Mouse (Mus musculus) midbrain, embryonic 13.5 days (tissue): ENCODE measurements at regions not wholly inside any gene's neighbourhood (a gene's known extent, or its start where the extent isn't known, plus 50 kb on each side); places are given as distances from the start of the nearest gene placed in this dataset.
"Not testable (repeated sequence)": the region's sequence is repeated elsewhere in the genome, so short reads cannot be mapped to it uniquely, and the experiment has no call there.

Experiments
- ATAC-seq: fragments of 200-750 bp; cut with Nextera tagmentation; 2 replicates; pipeline ENCODE4 v1.8.0; 2017; ENCODE audit warnings: mild to moderate bottlenecking, moderate TSS enrichment, moderate library complexity
- H3K27ac ChIP-seq: fragments of 300-500 bp; sonication (generic); 2 replicates; pipeline ENCODE4 v1.5.1; 2015; ENCODE audit warnings: inconsistent platforms, mild to moderate bottlenecking, moderate library complexity
- H3K27me3 ChIP-seq: fragments of 300-500 bp; sonication (generic); 2 replicates; pipeline ENCODE4 v1.6.1; 2015; ENCODE audit warnings: mild to moderate bottlenecking, inconsistent platforms
- H3K36me3 ChIP-seq: fragments of 300-500 bp; sonication (generic); 2 replicates; pipeline ENCODE4 v1.6.1; 2015; ENCODE audit warnings: mild to moderate bottlenecking, inconsistent platforms
- H3K4me1 ChIP-seq: fragments of 300-500 bp; sonication (generic); replicated peaks from 2 replicates; pipeline ENCODE4 v1.6.1; 2015; ENCODE audit warnings: inconsistent platforms
- H3K4me2 ChIP-seq: fragments of 300-500 bp; sonication (generic); replicated peaks from 2 replicates; pipeline ENCODE4 v1.6.1; 2015; ENCODE audit warnings: moderate library complexity, mild to moderate bottlenecking, inconsistent platforms
- H3K4me3 ChIP-seq: fragments of 300-500 bp; sonication (generic); replicated peaks from 2 replicates; pipeline ENCODE4 v1.5.1; 2015; ENCODE audit warnings: mild to moderate bottlenecking, inconsistent platforms
- H3K9ac ChIP-seq: fragments of 300-500 bp; sonication (generic); replicated peaks from 2 replicates; pipeline ENCODE4 v1.6.1; 2015; ENCODE audit warnings: mild to moderate bottlenecking, inconsistent platforms
- H3K9me3 ChIP-seq: fragments of 300-500 bp; sonication (generic); 2 replicates; pipeline ENCODE4 v1.6.1; 2016; ENCODE audit warnings: mild to moderate bottlenecking, inconsistent platforms
- WGBS: fragments of 180-500 bp; shearing (Covaris S2); methylation state at CpG from one replicate; pipeline ENCODE4 v1.1.7; 2015; 5-methylcytosine and 5-hydroxymethylcytosine counted together

- Histone ChIP-seq H3K9me3 (no peaks in the 10 kb centered on the region), H3K4me1 (no peaks in the 10 kb centered on the region), H3K27ac (no peak overlapping the region), H3K36me3 (no peaks in the 10 kb centered on the region), H3K27me3 (no peaks in the 10 kb centered on the region), H3K9ac (no peak overlapping the region), H3K4me2 (no peak overlapping the region), H3K4me3 (no peak overlapping the region)
- no peak for ATAC-seq
- 85% methylated on average over 8 of the region's 8 CpGs for whole genome bisulfite sequencing
Measured at GRCm38 (mm10) chr3:18787531-18788176, 839.4 kb downstream of the Cypt12 start.

GRCm38 (mm10) chr3:18802794-18803193 lies 825.7 kb downstream of the 1700064H15Rik start:
- no peak for ATAC-seq
- Histone ChIP-seq H3K9ac (no peak overlapping the region), H3K27ac (no peak overlapping the region), H3K4me3 (no peak overlapping the region), H3K4me2 (no peak overlapping the region), H3K36me3 (no peaks in the 10 kb centered on the region), H3K4me1 (no peaks in the 10 kb centered on the region), H3K9me3 (no peaks in the 10 kb centered on the region), H3K27me3 (no peaks in the 10 kb centered on the region)
- WGBS = 82% methylated on average over 3 of the region's 3 CpGs

- not testable (repeated sequence) for ATAC-seq, H3K27ac ChIP-seq
- 48% methylated on average over 2 of the region's 2 CpGs for WGBS
Measured at GRCm38 (mm10) chr3:18828788-18829320, 799.6 kb downstream of the 1700064H15Rik start.

GRCm38 (mm10) chr3:18868117-18868739 lies 760.2 kb downstream of the 1700064H15Rik start:
- H3K4me3 ChIP-seq = no peak overlapping the region
- H3K9ac ChIP-seq = no peak overlapping the region
- H3K27me3 ChIP-seq = no peaks in the 10 kb centered on the region
- no peaks in the 10 kb centered on the region for H3K4me1 ChIP-seq
- no peak overlapping the region for H3K27ac ChIP-seq
- no peaks in the 10 kb centered on the region for H3K36me3 ChIP-seq
- H3K9me3 ChIP-seq = no peaks in the 10 kb centered on the region
- WGBS = 70% methylated on average over 4 of the region's 4 CpGs
- no peak overlapping the region for H3K4me2 ChIP-seq
- no peak for ATAC-seq

More at GRCm38 (mm10) chr3:18828788-18829320, 799.6 kb downstream of the 1700064H15Rik start:
- not testable (repeated sequence) for H3K4me2 ChIP-seq, H3K4me1 ChIP-seq, H3K9ac ChIP-seq, H3K36me3 ChIP-seq, H3K9me3 ChIP-seq, H3K27me3 ChIP-seq, H3K4me3 ChIP-seq

- H3K9me3 ChIP-seq = no peaks in the 10 kb centered on the region
- no peak for ATAC-seq
- 81% methylated on average over 2 of the region's 2 CpGs for WGBS
- H3K27ac ChIP-seq = no peak overlapping the region
- H3K9ac ChIP-seq = no peak overlapping the region
- H3K4me1 ChIP-seq = no peaks in the 10 kb centered on the region
- H3K4me2 ChIP-seq = no peak overlapping the region
- no peaks in the 10 kb centered on the region for H3K36me3 ChIP-seq
- H3K27me3 ChIP-seq = no peaks in the 10 kb centered on the region
- H3K4me3 ChIP-seq = no peak overlapping the region
Measured at GRCm38 (mm10) chr3:18868758-18869157, 759.7 kb downstream of the 1700064H15Rik start.

- no peak for ATAC-seq
- Histone ChIP-seq H3K4me3 (no peak overlapping the region), H3K36me3 (no peaks in the 10 kb centered on the region), H3K27me3 (no peaks in the 10 kb centered on the region), H3K9me3 (no peaks in the 10 kb centered on the region), H3K4me1 (no peaks in the 10 kb centered on the region), H3K4me2 (no peak overlapping the region), H3K27ac (no peak overlapping the region), H3K9ac (no peak overlapping the region)
- WGBS = 89% methylated on average over 1 of the region's 1 CpGs
Measured at GRCm38 (mm10) chr3:18877060-18877459, 751.4 kb downstream of the 1700064H15Rik start.

GRCm38 (mm10) chr3:18877572-18877971 lies 750.9 kb downstream of the 1700064H15Rik start:
- Histone ChIP-seq H3K9me3 (no peaks in the 10 kb centered on the region), H3K4me2 (no peak overlapping the region), H3K27ac (no peak overlapping the region), H3K4me1 (no peaks in the 10 kb centered on the region), H3K27me3 (no peaks in the 10 kb centered on the region), H3K36me3 (no peaks in the 10 kb centered on the region), H3K9ac (no peak overlapping the region), H3K4me3 (no peak overlapping the region)
- WGBS = 89% methylated on average over 3 of the region's 3 CpGs
- ATAC-seq = no peak

GRCm38 (mm10) chr3:18881186-18881585 lies 747.3 kb downstream of the 1700064H15Rik start:
- H3K4me1 ChIP-seq = no peaks in the 10 kb centered on the region
- H3K27me3 ChIP-seq = no peaks in the 10 kb centered on the region
- WGBS = 74% methylated on average over 2 of the region's 2 CpGs
- no peak overlapping the region for H3K27ac ChIP-seq
- H3K9ac ChIP-seq = no peak overlapping the region
- ATAC-seq = no peak
- H3K9me3 ChIP-seq = no peaks in the 10 kb centered on the region
- H3K4me2 ChIP-seq = no peak overlapping the region
- no peak overlapping the region for H3K4me3 ChIP-seq
- H3K36me3 ChIP-seq = no peaks in the 10 kb centered on the region

- Histone ChIP-seq H3K27ac (no peak overlapping the region), H3K4me2 (no peak overlapping the region), H3K27me3 (no peaks in the 10 kb centered on the region), H3K9me3 (no peaks in the 10 kb centered on the region), H3K36me3 (no peaks in the 10 kb centered on the region), H3K9ac (no peak overlapping the region), H3K4me3 (no peak overlapping the region), H3K4me1 (no peaks in the 10 kb centered on the region)
- no peak for ATAC-seq
- WGBS = 87% methylated on average over 2 of the region's 2 CpGs
Measured at GRCm38 (mm10) chr3:18892813-18893212, 735.7 kb downstream of the 1700064H15Rik start.

- 73% methylated on average over 3 of the region's 3 CpGs for WGBS
- no peak overlapping the region for H3K4me3 ChIP-seq
- no peaks in the 10 kb centered on the region for H3K9me3 ChIP-seq
- no peak overlapping the region for H3K9ac ChIP-seq
- H3K4me1 ChIP-seq = no peaks in the 10 kb centered on the region
- H3K27ac ChIP-seq = no peak overlapping the region
- no peak for ATAC-seq
- no peak overlapping the region for H3K4me2 ChIP-seq
- H3K27me3 ChIP-seq = no peaks in the 10 kb centered on the region
- H3K36me3 ChIP-seq = no peaks in the 10 kb centered on the region
Measured at GRCm38 (mm10) chr3:18905769-18906168, 722.7 kb downstream of the 1700064H15Rik start.

GRCm38 (mm10) chr3:18906210-18906609 lies 722.3 kb downstream of the 1700064H15Rik start:
- no peak overlapping the region for H3K4me2 ChIP-seq
- H3K9me3 ChIP-seq = no peaks in the 10 kb centered on the region
- 66% methylated on average over 5 of the region's 5 CpGs for WGBS
- no peaks in the 10 kb centered on the region for H3K36me3 ChIP-seq
- no peaks in the 10 kb centered on the region for H3K4me1 ChIP-seq
- no peaks in the 10 kb centered on the region for H3K27me3 ChIP-seq
- no peak for ATAC-seq
- H3K9ac ChIP-seq = no peak overlapping the region
- H3K27ac ChIP-seq = no peak overlapping the region
- H3K4me3 ChIP-seq = no peak overlapping the region

GRCm38 (mm10) chr3:18908737-18909136 lies 719.7 kb downstream of the 1700064H15Rik start:
- ATAC-seq = no peak
- H3K36me3 ChIP-seq = no peaks in the 10 kb centered on the region
- H3K9ac ChIP-seq = no peak overlapping the region
- H3K4me2 ChIP-seq = no peak overlapping the region
- H3K27me3 ChIP-seq = no peaks in the 10 kb centered on the region
- WGBS = 93% methylated on average over 1 of the region's 1 CpGs
- H3K9me3 ChIP-seq = no peaks in the 10 kb centered on the region; the same call in 1 of the 2 replicates
- H3K27ac ChIP-seq = no peak overlapping the region
- H3K4me1 ChIP-seq = no peaks in the 10 kb centered on the region
- no peak overlapping the region for H3K4me3 ChIP-seq
